Mouse (Mus musculus) testis, adult 2 months (tissue): ENCODE results near the gene Xpnpep2.

Source experiments
- CTCF ChIP-seq: fragments of 200-500 bp; IDR thresholded peaks from 2 replicates; pipeline ENCODE4 v1.5.1; 2012; ENCODE audit warnings: low read depth, mild to moderate bottlenecking, inconsistent platforms, low read length, moderate library complexity; ENCODE audit not compliant: control insufficient read depth, insufficient read depth, insufficient replicate concordance
- POLR2A ChIP-seq: fragments of 200-500 bp; IDR thresholded peaks from 2 replicates; pipeline ENCODE4 v1.6.1; 2012; ENCODE audit warnings: low read depth, mild to moderate bottlenecking, inconsistent platforms, low read length, moderate library complexity; ENCODE audit not compliant: control insufficient read depth

DNA sequence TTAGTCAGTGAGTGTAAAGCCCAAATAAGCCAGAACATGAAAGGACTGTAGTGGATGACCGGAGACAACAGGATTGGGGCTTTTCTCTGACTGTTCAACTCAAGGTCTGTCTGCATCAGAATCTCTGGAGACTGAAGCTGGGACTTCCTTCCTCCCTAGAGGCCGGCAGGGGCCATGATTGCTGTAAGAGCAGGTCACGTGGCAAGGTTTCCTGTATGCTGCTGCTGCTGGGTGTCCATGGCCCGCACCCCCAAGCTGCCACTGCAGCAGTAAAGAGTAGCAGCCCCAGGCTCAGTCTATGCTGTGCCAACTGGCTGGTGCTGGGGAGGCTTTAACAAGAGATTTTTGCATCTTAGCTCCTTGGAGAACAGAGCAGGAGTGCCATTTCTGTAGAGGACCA, 37.7 kb downstream of the Xpnpep2 start, which contains the start of gene Sash3:
- no peak for TF ChIP-seq CTCF
- no peak for TF ChIP-seq POLR2A
